Mouse (Mus musculus): Measurements from ENCODE around the gene Cct6b.

DNA sequence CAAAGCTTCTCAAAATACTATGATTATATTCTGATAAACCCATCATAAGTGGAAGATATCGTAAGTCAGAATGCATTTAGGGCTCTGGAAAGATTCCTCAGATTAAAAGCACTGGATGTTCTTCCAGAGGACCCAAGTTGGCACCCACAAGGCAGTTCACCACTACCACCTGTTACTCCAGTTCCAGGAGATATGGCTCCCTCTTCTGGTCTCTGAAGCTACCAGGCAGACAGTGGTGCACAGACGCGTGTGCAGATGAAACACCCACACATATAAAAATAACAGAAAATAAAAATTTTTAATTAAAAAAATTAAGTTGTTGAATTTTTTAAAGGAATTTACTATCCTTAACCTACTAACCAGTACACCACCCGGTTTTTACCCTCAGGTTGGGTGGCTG lies 55.2 kb downstream of the Cct6b start:
- TF ChIP-seq TAL1 (IDR thresholded peaks at IDR 0.05; ENCODE audit: low read length) (no peak), GATA1 (IDR thresholded peaks at IDR 0.05; ENCODE audit: low read length) (no peak)

All from erythroblast, embryonic 14.5 days (primary cell).